Mouse (Mus musculus) neural tube, embryonic 12.5 days (tissue): ENCODE measurements at regions not wholly inside any gene's neighbourhood (a gene's known extent, or its start where the extent isn't known, plus 50 kb on each side); places are given as distances from the start of the nearest gene placed in this dataset.

Experiments used
- ATAC-seq: fragments of 200-750 bp; cut with Nextera tagmentation; 2 replicates; pipeline ENCODE4 v1.8.0; 2017; ENCODE audit warnings: low read depth, mild to moderate bottlenecking, moderate TSS enrichment, moderate library complexity; ENCODE audit not compliant: low FRiP score
- H3K27ac ChIP-seq: fragments of 300-500 bp; sonication (generic); 2 replicates; pipeline ENCODE4 v1.5.1; 2016
- H3K27me3 ChIP-seq: fragments of 300-500 bp; sonication (generic); replicated peaks from 2 replicates; pipeline ENCODE4 v1.6.1; 2016; ENCODE audit warnings: mild to moderate bottlenecking
- H3K36me3 ChIP-seq: fragments of 300-500 bp; sonication (generic); 2 replicates; pipeline ENCODE4 v1.6.1; 2016; ENCODE audit warnings: mild to moderate bottlenecking
- H3K4me1 ChIP-seq: fragments of 300-500 bp; sonication (generic); 2 replicates; pipeline ENCODE4 v1.6.1; 2016
- H3K4me2 ChIP-seq: fragments of 300-500 bp; sonication (generic); replicated peaks from 2 replicates; pipeline ENCODE4 v1.6.1; 2016; ENCODE audit warnings: mild to moderate bottlenecking
- H3K4me3 ChIP-seq: fragments of 300-500 bp; sonication (generic); 2 replicates; pipeline ENCODE4 v1.5.1; 2016
- H3K9ac ChIP-seq: fragments of 300-500 bp; sonication (generic); 2 replicates; pipeline ENCODE4 v1.6.1; 2016; ENCODE audit warnings: mild to moderate bottlenecking
- H3K9me3 ChIP-seq: fragments of 300-500 bp; sonication (generic); 2 replicates; pipeline ENCODE4 v1.6.1; 2016; ENCODE audit warnings: mild to moderate bottlenecking
- WGBS: fragments of 180-500 bp; shearing (Covaris S2); methylation state at CpG from one replicate; pipeline ENCODE4 v1.1.7; 2016; 5-methylcytosine and 5-hydroxymethylcytosine counted together

- no peak overlapping the region for H3K4me3 ChIP-seq
- no peak overlapping the region for H3K27ac ChIP-seq
- ATAC-seq: peak; percentile 41; the same call in 1 of the 2 replicates
Observed at GRCm38 (mm10) chr1:90424066-90424821, 178.5 kb upstream of the Cops8 start.

GRCm38 (mm10) chr1:90428334-90428733 is 174.4 kb upstream of the Cops8 start:
- H3K4me2 ChIP-seq: no peak overlapping the region
- no peak overlapping the region for H3K4me3 ChIP-seq
- 93% methylated on average over 6 of the region's 6 CpGs for WGBS
- no peak overlapping the region for H3K9ac ChIP-seq
- no peak overlapping the region for H3K27ac ChIP-seq
- ATAC-seq: no peak
- H3K36me3 ChIP-seq: no peaks in the 10 kb centered on the region
- H3K4me1 ChIP-seq: peaks cover 9% of the 10 kb centered on the region
- H3K9me3 ChIP-seq: no peaks in the 10 kb centered on the region
- H3K27me3 ChIP-seq: no peaks in the 10 kb centered on the region

More at GRCm38 (mm10) chr1:90424066-90424821, 178.5 kb upstream of the Cops8 start:
- H3K9ac ChIP-seq: no peak overlapping the region
- no peaks in the 10 kb centered on the region for H3K36me3 ChIP-seq
- H3K27me3 ChIP-seq: peaks cover 7% of the 10 kb centered on the region
- no peaks in the 10 kb centered on the region for H3K9me3 ChIP-seq
- WGBS: 9% methylated on average over 13 of the region's 13 CpGs
- peaks cover 9% of the 10 kb centered on the region for H3K4me1 ChIP-seq
- H3K4me2 ChIP-seq: no peak overlapping the region; the same call in 1 of the 2 replicates

GRCm38 (mm10) chr1:90428774-90429173 is 174.0 kb upstream of the Cops8 start:
- Histone ChIP-seq H3K4me2 (no peak overlapping the region), H3K36me3 (no peaks in the 10 kb centered on the region), H3K4me3 (no peak overlapping the region), H3K4me1 (peaks cover 9% of the 10 kb centered on the region), H3K9ac (no peak overlapping the region), H3K27me3 (no peaks in the 10 kb centered on the region), H3K9me3 (no peaks in the 10 kb centered on the region), H3K27ac (no peak overlapping the region)
- no peak for ATAC-seq
- 83% methylated on average over 7 of the region's 7 CpGs for WGBS

GRCm38 (mm10) chr1:90430480-90430879 is 172.3 kb upstream of the Cops8 start:
- H3K36me3 ChIP-seq: no peaks in the 10 kb centered on the region
- peaks cover 11% of the 10 kb centered on the region for H3K4me1 ChIP-seq
- no peak overlapping the region for H3K4me2 ChIP-seq
- H3K27me3 ChIP-seq: no peaks in the 10 kb centered on the region
- no peaks in the 10 kb centered on the region for H3K9me3 ChIP-seq
- WGBS: 90% methylated on average over 9 of the region's 9 CpGs
- no peak overlapping the region for H3K4me3 ChIP-seq
- no peak for ATAC-seq
- H3K9ac ChIP-seq: no peak overlapping the region
- H3K27ac ChIP-seq: no peak overlapping the region

- Histone ChIP-seq H3K9ac (no peak overlapping the region), H3K4me2 (no peak overlapping the region), H3K4me1 (peaks cover 12% of the 10 kb centered on the region), H3K27ac (no peak overlapping the region), H3K4me3 (no peak overlapping the region), H3K36me3 (no peaks in the 10 kb centered on the region), H3K27me3 (no peaks in the 10 kb centered on the region), H3K9me3 (no peaks in the 10 kb centered on the region)
- ATAC-seq: no peak
- 64% methylated on average over 6 of the region's 6 CpGs for WGBS
Observed at GRCm38 (mm10) chr1:90431783-90432182, 171.0 kb upstream of the Cops8 start.

- WGBS: 77% methylated on average over 5 of the region's 5 CpGs
- no peak overlapping the region for H3K9ac ChIP-seq
- ATAC-seq: no peak
Observed at GRCm38 (mm10) chr1:90433911-90434310, 168.9 kb upstream of the Cops8 start.

GRCm38 (mm10) chr1:90440638-90441037 is 162.1 kb upstream of the Cops8 start:
- Histone ChIP-seq H3K27me3 (no peaks in the 10 kb centered on the region), H3K27ac (no peak overlapping the region), H3K9ac (no peak overlapping the region), H3K4me3 (no peak overlapping the region), H3K4me1 (peaks cover 33% of the 10 kb centered on the region), H3K36me3 (no peaks in the 10 kb centered on the region), H3K9me3 (no peaks in the 10 kb centered on the region), H3K4me2 (no peak overlapping the region)
- 15% methylated on average over 1 of the region's 1 CpGs for WGBS
- peak; percentile 56; the same call in 1 of the 2 replicates for ATAC-seq

More at GRCm38 (mm10) chr1:90433911-90434310, 168.9 kb upstream of the Cops8 start:
- Histone ChIP-seq H3K27me3 (no peaks in the 10 kb centered on the region), H3K27ac (no peak overlapping the region), H3K9me3 (no peaks in the 10 kb centered on the region), H3K4me2 (no peak overlapping the region), H3K4me3 (no peak overlapping the region), H3K4me1 (peaks cover 12% of the 10 kb centered on the region), H3K36me3 (no peaks in the 10 kb centered on the region)

GRCm38 (mm10) chr1:90441134-90441868 is 161.5 kb upstream of the Cops8 start:
- ATAC-seq: no peak
- no peaks in the 10 kb centered on the region for H3K36me3 ChIP-seq
- no peaks in the 10 kb centered on the region for H3K27me3 ChIP-seq
- H3K9ac ChIP-seq: no peak overlapping the region
- H3K4me2 ChIP-seq: no peak overlapping the region
- H3K4me3 ChIP-seq: no peak overlapping the region
- no peaks in the 10 kb centered on the region for H3K9me3 ChIP-seq
- WGBS: 28% methylated on average over 10 of the region's 10 CpGs
- peaks cover 33% of the 10 kb centered on the region for H3K4me1 ChIP-seq
- H3K27ac ChIP-seq: no peak overlapping the region

- WGBS: 58% methylated on average over 19 of the region's 19 CpGs
- peaks cover 33% of the 10 kb centered on the region for H3K4me1 ChIP-seq
- no peak for ATAC-seq
- H3K27me3 ChIP-seq: no peaks in the 10 kb centered on the region
- no peak overlapping the region for H3K9ac ChIP-seq
- no peak overlapping the region for H3K27ac ChIP-seq
- no peaks in the 10 kb centered on the region for H3K9me3 ChIP-seq
- H3K36me3 ChIP-seq: no peaks in the 10 kb centered on the region
- no peak overlapping the region for H3K4me2 ChIP-seq
- no peak overlapping the region for H3K4me3 ChIP-seq
Observed at GRCm38 (mm10) chr1:90442250-90443240, 160.2 kb upstream of the Cops8 start.

GRCm38 (mm10) chr1:90449571-90450226 is 153.1 kb upstream of the Cops8 start:
- no peaks in the 10 kb centered on the region for H3K36me3 ChIP-seq
- H3K4me2 ChIP-seq: no peak overlapping the region
- no peaks in the 10 kb centered on the region for H3K9me3 ChIP-seq
- no peaks in the 10 kb centered on the region; the same call in 1 of the 2 replicates for H3K27me3 ChIP-seq
- WGBS: 38% methylated on average over 7 of the region's 7 CpGs
- no peak for ATAC-seq
- no peak overlapping the region for H3K9ac ChIP-seq
- peaks cover 17% of the 10 kb centered on the region for H3K4me1 ChIP-seq
- no peak overlapping the region for H3K4me3 ChIP-seq
- H3K27ac ChIP-seq: no peak overlapping the region

GRCm38 (mm10) chr1:90451942-90452557 is 150.7 kb upstream of the Cops8 start:
- WGBS: 24% methylated on average over 6 of the region's 6 CpGs
- Histone ChIP-seq H3K9me3 (no peaks in the 10 kb centered on the region), H3K27ac (no peak overlapping the region), H3K4me3 (no peak overlapping the region), H3K36me3 (no peaks in the 10 kb centered on the region), H3K4me1 (peaks cover 23% of the 10 kb centered on the region), H3K27me3 (peaks cover 9% of the 10 kb centered on the region), H3K4me2 (no peak overlapping the region), H3K9ac (no peak overlapping the region)
- ATAC-seq: peak; percentile 61
